Comparison of ENCODE assay signal across 16 mouse cellular contexts in the genomic region with DNA sequence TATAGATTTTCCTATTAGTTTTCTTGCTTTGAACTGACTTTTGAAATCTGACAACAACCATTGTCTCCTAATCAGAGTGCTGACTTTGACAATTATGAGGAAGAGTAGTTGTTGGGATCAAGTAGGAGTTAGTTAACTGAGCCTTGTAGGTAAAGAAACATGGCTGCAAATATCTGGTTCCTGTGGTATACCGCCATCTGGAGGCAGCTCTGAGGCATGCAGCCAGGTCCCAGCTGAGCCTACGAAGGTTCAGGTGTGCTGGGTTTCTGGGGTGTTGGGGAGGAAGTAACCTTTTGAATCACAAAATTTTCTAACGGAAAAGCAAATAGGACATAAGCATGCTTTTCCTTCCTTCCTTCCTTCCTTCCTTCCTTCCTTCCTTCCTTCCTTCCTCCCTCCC.
DNase-seq lines count a peak whose midpoint lies in the region; ATAC-seq and TF ChIP-seq lines count a peak whose summit lies in the region.
"Had no signal": no experiment of that assay in that cellular context is flagged by ENCODE, and none has a peak within 500 bp of the region (broad histone marks: within the 10 kb centered on the region; RNA-seq: fewer than 3 reads in every experiment).

No protein-coding gene starts in this region.

- H3K4me3 ChIP-seq in layer of hippocampus, adult 2 months = no peak overlapping the region
- H3K4me3 ChIP-seq: myocyte; stomach, embryonic 15.5 days had no signal

- TF ChIP-seq CTCF in layer of hippocampus, adult 2 months (conservative IDR thresholded peaks at IDR 0.05) = peak; percentile 61

- ATAC-seq in CD4-positive, CD25-positive, alpha-beta regulatory T cell, adult 4 months = no peak
- ATAC-seq: forebrain, embryonic 16.5 days; hindbrain, embryonic 16.5 days had no signal

- H3K27ac ChIP-seq in layer of hippocampus, adult 2 months = no peak overlapping the region
- H3K27ac ChIP-seq: stomach, embryonic 15.5 days had no signal

- DNase-seq in CD4-positive, CD25-positive, alpha-beta regulatory T cell, adult 2 months (ENCODE audit: low read depth, low spot score) = peak; percentile 8
- DNase-seq in layer of hippocampus, adult 2 months (ENCODE audit: low spot score in 2 of 2) = no peak
- no peak for DNase-seq in layer of hippocampus, postnatal 14 days (ENCODE audit: low spot score in 2 of 2)
- DNase-seq in 416B (ENCODE audit: low read depth) (peak; percentile 3), ZHBTc4 (ENCODE audit: low read depth, low spot score) (peak; percentile 38)
- no peak for DNase-seq in urinary bladder, adult 18-20 months (ENCODE audit: low spot score in 2 of 2)
- no peak for DNase-seq in neural tube, embryonic 10.5 days (ENCODE audit: extremely low spot score, low spot score)
- DNase-seq: adrenal gland, postnatal 14 days; cerebellum, adult 11-12 months; embryo, embryonic 11 days; right cerebral cortex, postnatal 25 days had no signal

Comparison
In these comparisons a context has a peak if more than half of its experiments do, and no peak if none do; other contexts are left out.
1. DNase-seq: peak in CD4-positive, CD25-positive, alpha-beta regulatory T cell, adult 2 months (single experiment), 416B (single experiment) and ZHBTc4 (single experiment); none in layer of hippocampus, adult 2 months (0 of 2), layer of hippocampus, postnatal 14 days (0 of 2), urinary bladder, adult 18-20 months (0 of 2) and neural tube, embryonic 10.5 days (single experiment).